Mouse (Mus musculus): ENCODE data around the gene Kcnab3.

Kcnab3 gene

GRCm38 (mm10) chr11:69325628-69326407 lies at the start of gene Kcnab3:
Kcnab3 (plus strand) TSS chr11:69326258.
- peaks cover 13% of the 10 kb centered on the region for H3K36me3 ChIP-seq (ENCODE audit: insufficient read depth, low read length)
- TF ChIP-seq POU5F1 (IDR thresholded peaks at IDR 0.05; ENCODE audit: borderline replicate concordance, low read length) (no peak), NANOG (IDR thresholded peaks at IDR 0.05; ENCODE audit: borderline replicate concordance, low read length) (no peak), CTCF (conservative IDR thresholded peaks at IDR 0.05; ENCODE audit: low read length) (no peak)
- H3K4me1 ChIP-seq (replicated peaks; ENCODE audit: low read depth, low read length) = peaks cover 56% of the 10 kb centered on the region
- H3K27me3 ChIP-seq (ENCODE audit: insufficient read depth, low read length) = peaks cover 47% of the 10 kb centered on the region
- H3K4me3 ChIP-seq (replicated peaks; ENCODE audit: low read length) = peak within 1 kb of the TSS; percentile 85
- H3K9me3 ChIP-seq (ENCODE audit: low read length) = no peaks in the 10 kb centered on the region

DNA sequence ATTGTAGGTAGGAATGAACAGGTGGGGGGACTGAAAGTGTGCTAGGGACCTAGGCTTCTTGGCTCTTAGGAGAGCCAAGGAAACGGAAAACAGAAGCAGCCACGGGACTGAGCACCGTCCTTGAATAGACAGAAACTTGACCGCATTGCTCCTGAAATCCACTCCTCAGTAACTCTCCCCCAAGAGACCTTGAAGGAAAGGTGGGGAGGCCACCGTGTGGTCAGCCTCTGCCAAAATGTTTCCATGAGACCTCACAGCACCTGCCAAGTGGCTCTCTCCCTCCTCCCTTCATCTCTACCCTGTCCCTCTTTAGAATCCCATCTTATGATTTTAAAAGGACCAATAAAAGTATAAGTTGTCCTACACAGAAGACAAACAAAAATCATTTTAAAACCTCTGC lies 48.8 kb upstream of the Kcnab3 start:
- Histone ChIP-seq H3K4me1 (replicated peaks; ENCODE audit: low read depth, low read length) (0 out of 2 replicates have a peak, but pooled peaks cover 3% of the 10 kb centered on the region), H3K4me3 (replicated peaks; ENCODE audit: low read length) (no peak overlapping the region), H3K27me3 (ENCODE audit: insufficient read depth, low read length) (peaks cover 20% of the 10 kb centered on the region), H3K36me3 (ENCODE audit: insufficient read depth, low read length) (no peaks in the 10 kb centered on the region), H3K9me3 (ENCODE audit: low read length) (no peaks in the 10 kb centered on the region)
- TF ChIP-seq POU5F1 (IDR thresholded peaks at IDR 0.05; ENCODE audit: borderline replicate concordance, low read length) (no peak), NANOG (IDR thresholded peaks at IDR 0.05; ENCODE audit: borderline replicate concordance, low read length) (no peak), CTCF (conservative IDR thresholded peaks at IDR 0.05; ENCODE audit: low read length) (no peak)

DNA sequence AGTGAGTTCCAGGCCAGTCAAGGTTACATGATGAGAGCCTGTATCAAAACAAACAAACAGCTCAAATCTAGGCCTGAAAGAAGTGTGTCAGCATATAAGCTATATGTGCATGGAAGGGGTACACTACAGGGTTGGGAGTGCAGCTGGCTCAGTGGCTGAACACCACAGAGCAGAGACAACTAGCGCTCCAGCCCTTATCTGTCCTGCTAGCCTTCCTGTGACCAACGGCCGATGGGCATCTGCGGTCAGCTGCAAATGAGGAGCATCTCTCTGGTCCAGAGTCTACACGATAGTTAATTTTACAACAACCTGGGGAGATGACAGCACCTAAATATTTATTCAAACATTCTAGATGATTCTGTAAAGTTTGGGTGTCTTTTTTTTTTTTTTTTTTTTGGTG lies 34.9 kb upstream of the Kcnab3 start:
- H3K27me3 ChIP-seq (ENCODE audit: insufficient read depth, low read length) = no peaks in the 10 kb centered on the region
- TF ChIP-seq NANOG (IDR thresholded peaks at IDR 0.05; ENCODE audit: borderline replicate concordance, low read length) (no peak), CTCF (conservative IDR thresholded peaks at IDR 0.05; ENCODE audit: low read length) (no peak), POU5F1 (IDR thresholded peaks at IDR 0.05; ENCODE audit: borderline replicate concordance, low read length) (no peak)
- no peaks in the 10 kb centered on the region for H3K36me3 ChIP-seq (ENCODE audit: insufficient read depth, low read length)
- no peaks in the 10 kb centered on the region for H3K9me3 ChIP-seq (ENCODE audit: low read length)
- H3K4me1 ChIP-seq (replicated peaks; ENCODE audit: low read depth, low read length) = no peaks in the 10 kb centered on the region
- no peak overlapping the region for H3K4me3 ChIP-seq (replicated peaks; ENCODE audit: low read length)

DNA sequence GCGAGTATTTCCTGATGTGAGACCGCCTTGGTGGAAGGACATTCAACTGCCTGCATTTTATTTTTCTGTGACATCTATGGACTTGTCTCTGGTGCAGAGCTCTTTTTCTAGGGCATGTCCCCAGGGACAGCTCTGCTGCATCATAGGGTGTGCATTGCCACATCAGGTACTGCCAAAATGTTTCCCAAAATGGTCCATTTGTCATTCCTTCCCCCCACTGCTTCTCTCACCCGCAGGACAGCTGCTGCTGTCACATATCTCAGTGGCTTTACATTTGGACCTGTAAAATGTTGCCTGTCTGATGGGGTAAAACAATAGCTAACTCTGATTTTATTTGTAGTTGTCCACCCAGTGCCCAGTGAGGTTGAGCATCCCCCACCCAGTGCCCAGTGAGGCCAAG lies 30.8 kb upstream of the Kcnab3 start:
- no peak for TF ChIP-seq NANOG (IDR thresholded peaks at IDR 0.05; ENCODE audit: borderline replicate concordance, low read length)
- TF ChIP-seq CTCF (conservative IDR thresholded peaks at IDR 0.05; ENCODE audit: low read length) = no peak
- TF ChIP-seq POU5F1 (IDR thresholded peaks at IDR 0.05; ENCODE audit: borderline replicate concordance, low read length) = no peak
- H3K9me3 ChIP-seq (ENCODE audit: low read length) = no peaks in the 10 kb centered on the region
- no peaks in the 10 kb centered on the region for H3K27me3 ChIP-seq (ENCODE audit: insufficient read depth, low read length)
- H3K4me3 ChIP-seq (replicated peaks; ENCODE audit: low read length) = no peak overlapping the region
- H3K36me3 ChIP-seq (ENCODE audit: insufficient read depth, low read length) = peaks cover 28% of the 10 kb centered on the region
- peaks cover 18% of the 10 kb centered on the region for H3K4me1 ChIP-seq (replicated peaks; ENCODE audit: low read depth, low read length)

DNA sequence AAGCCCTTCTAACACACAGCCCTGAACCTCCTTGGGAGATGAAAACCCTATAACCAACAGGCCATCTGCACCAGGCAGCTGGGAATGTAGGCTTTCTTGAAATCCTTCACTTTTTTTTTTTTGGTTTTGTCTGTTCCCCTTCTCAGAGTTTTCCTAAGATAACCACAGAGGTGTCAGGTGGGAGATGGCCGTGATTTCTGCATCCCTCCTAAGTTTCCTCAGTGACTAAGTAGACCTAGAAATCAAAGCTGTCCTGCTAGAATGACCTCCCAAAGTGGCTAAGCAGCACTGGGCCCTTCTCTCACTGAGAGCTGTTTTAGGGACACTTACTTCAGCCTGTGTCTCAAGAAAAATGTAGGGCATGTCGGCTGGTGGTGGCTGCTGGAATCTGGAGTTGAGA lies 28.3 kb upstream of the Kcnab3 start:
- no peak for TF ChIP-seq NANOG (IDR thresholded peaks at IDR 0.05; ENCODE audit: borderline replicate concordance, low read length)
- no peak for TF ChIP-seq POU5F1 (IDR thresholded peaks at IDR 0.05; ENCODE audit: borderline replicate concordance, low read length)
- no peak for TF ChIP-seq CTCF (conservative IDR thresholded peaks at IDR 0.05; ENCODE audit: low read length)
- peaks cover 51% of the 10 kb centered on the region for H3K36me3 ChIP-seq (ENCODE audit: insufficient read depth, low read length)
- H3K4me3 ChIP-seq (replicated peaks; ENCODE audit: low read length) = no peak overlapping the region
- H3K4me1 ChIP-seq (replicated peaks; ENCODE audit: low read depth, low read length) = peaks cover 18% of the 10 kb centered on the region
- no peaks in the 10 kb centered on the region for H3K9me3 ChIP-seq (ENCODE audit: low read length)
- H3K27me3 ChIP-seq (ENCODE audit: insufficient read depth, low read length) = no peaks in the 10 kb centered on the region

DNA sequence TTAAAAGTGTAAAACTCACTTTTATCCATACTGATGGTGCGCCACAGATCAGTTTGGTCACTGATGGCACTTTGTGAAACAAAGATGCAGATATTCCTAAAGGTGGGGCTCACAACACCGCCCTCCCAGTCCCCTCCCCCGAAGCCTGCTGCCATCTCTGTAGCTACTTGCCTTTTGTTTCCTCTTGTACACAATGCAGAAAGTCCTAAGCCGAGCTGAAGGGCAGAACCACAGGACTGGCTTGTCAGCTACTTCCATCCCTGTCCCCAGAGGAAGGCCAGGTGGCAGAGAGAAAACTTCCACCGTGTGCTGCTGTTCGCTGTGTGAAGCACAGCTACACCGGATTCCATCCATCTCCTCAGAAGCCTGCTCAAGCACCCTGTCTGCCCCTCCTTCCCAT lies 27.8 kb upstream of the Kcnab3 start:
- Histone ChIP-seq H3K36me3 (ENCODE audit: insufficient read depth, low read length) (peaks cover 55% of the 10 kb centered on the region), H3K27me3 (ENCODE audit: insufficient read depth, low read length) (no peaks in the 10 kb centered on the region), H3K9me3 (ENCODE audit: low read length) (no peaks in the 10 kb centered on the region), H3K4me1 (replicated peaks; ENCODE audit: low read depth, low read length) (peaks cover 18% of the 10 kb centered on the region), H3K4me3 (replicated peaks; ENCODE audit: low read length) (peak overlapping the region; percentile 23; the same call in 1 of the 2 replicates)
- TF ChIP-seq NANOG (IDR thresholded peaks at IDR 0.05; ENCODE audit: borderline replicate concordance, low read length) = no peak

DNA sequence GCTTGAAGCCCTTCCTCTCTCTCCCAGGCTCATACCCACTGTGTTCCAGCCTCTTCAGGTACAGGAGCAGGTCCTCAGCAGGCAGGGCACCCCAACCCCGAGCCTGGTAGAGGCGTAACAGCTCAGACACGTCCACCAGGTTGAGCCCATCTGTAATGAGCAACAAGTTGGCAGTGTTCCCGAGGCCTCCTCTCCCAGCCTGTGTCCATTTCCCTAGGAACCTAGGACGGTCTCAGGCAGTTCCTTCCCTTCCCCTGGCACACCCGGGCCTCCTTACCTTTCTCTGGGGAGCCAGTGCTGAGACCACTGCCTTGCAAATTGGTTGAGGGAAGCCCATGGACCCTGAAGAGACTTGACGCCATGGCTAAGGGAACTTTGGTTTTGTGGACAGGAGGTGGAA lies 23.2 kb upstream of the Kcnab3 start:
- no peaks in the 10 kb centered on the region for H3K27me3 ChIP-seq (ENCODE audit: insufficient read depth, low read length)
- no peaks in the 10 kb centered on the region for H3K9me3 ChIP-seq (ENCODE audit: low read length)
- peaks cover 86% of the 10 kb centered on the region for H3K36me3 ChIP-seq (ENCODE audit: insufficient read depth, low read length)
- no peak for TF ChIP-seq CTCF (conservative IDR thresholded peaks at IDR 0.05; ENCODE audit: low read length)
- no peak for TF ChIP-seq POU5F1 (IDR thresholded peaks at IDR 0.05; ENCODE audit: borderline replicate concordance, low read length)
- no peak for TF ChIP-seq NANOG (IDR thresholded peaks at IDR 0.05; ENCODE audit: borderline replicate concordance, low read length)
- no peak overlapping the region for H3K4me3 ChIP-seq (replicated peaks; ENCODE audit: low read length)
- peaks cover 14% of the 10 kb centered on the region for H3K4me1 ChIP-seq (replicated peaks; ENCODE audit: low read depth, low read length)

DNA sequence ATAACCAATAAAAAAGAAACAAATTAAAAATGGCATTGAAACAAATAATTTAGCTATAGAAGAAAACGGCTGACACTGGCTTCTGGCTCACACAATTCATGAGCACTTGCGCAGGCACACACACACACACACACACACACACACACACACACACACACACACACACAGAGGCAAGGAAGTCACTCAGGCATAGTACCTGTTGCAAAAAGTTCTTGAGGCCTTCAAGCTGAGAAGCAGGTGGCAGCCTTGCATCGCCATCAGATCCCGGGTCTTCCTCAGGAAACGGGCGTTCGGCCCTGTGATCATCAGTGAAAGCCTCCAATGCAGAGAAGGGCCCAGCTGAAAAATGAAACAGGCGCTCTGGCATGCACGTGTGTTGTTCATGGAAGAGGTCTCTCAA lies 20.8 kb upstream of the Kcnab3 start:
- no peaks in the 10 kb centered on the region for H3K9me3 ChIP-seq (ENCODE audit: low read length)
- H3K36me3 ChIP-seq (ENCODE audit: insufficient read depth, low read length) = peaks cover 95% of the 10 kb centered on the region
- 0 out of 2 replicates have a peak, but pooled peaks cover 4% of the 10 kb centered on the region for H3K4me1 ChIP-seq (replicated peaks; ENCODE audit: low read depth, low read length)
- no peaks in the 10 kb centered on the region for H3K27me3 ChIP-seq (ENCODE audit: insufficient read depth, low read length)
- TF ChIP-seq POU5F1 (IDR thresholded peaks at IDR 0.05; ENCODE audit: borderline replicate concordance, low read length) (no peak), NANOG (IDR thresholded peaks at IDR 0.05; ENCODE audit: borderline replicate concordance, low read length) (no peak), CTCF (conservative IDR thresholded peaks at IDR 0.05; ENCODE audit: low read length) (no peak)
- no peak overlapping the region for H3K4me3 ChIP-seq (replicated peaks; ENCODE audit: low read length)

GRCm38 (mm10) chr11:69306039-69306438 lies 20.0 kb upstream of the Kcnab3 start:
- TF ChIP-seq CTCF (conservative IDR thresholded peaks at IDR 0.05; ENCODE audit: low read length) = no peak
- TF ChIP-seq NANOG (IDR thresholded peaks at IDR 0.05; ENCODE audit: borderline replicate concordance, low read length) = no peak
- TF ChIP-seq POU5F1 (IDR thresholded peaks at IDR 0.05; ENCODE audit: borderline replicate concordance, low read length) = no peak
- H3K4me3 ChIP-seq (replicated peaks; ENCODE audit: low read length) = no peak overlapping the region
- no peaks in the 10 kb centered on the region for H3K9me3 ChIP-seq (ENCODE audit: low read length)
- peaks cover 95% of the 10 kb centered on the region for H3K36me3 ChIP-seq (ENCODE audit: insufficient read depth, low read length)
- H3K27me3 ChIP-seq (ENCODE audit: insufficient read depth, low read length) = no peaks in the 10 kb centered on the region
- H3K4me1 ChIP-seq (replicated peaks; ENCODE audit: low read depth, low read length) = 0 out of 2 replicates have a peak, but pooled peaks cover 4% of the 10 kb centered on the region

All from E14TG2a.4 (cell line).